In genomic region chr2:84883084-84883483, GRCm38 (mm10) we compare ENCODE assay signal across 9 mouse cellular contexts. TPM values are rescaled to one million over a fixed set of nuclear protein-coding genes. Genes with fewer than 3 reads are reported as not detected.
DNase-seq lines count a peak whose midpoint lies in the region; ATAC-seq lines count a peak whose summit lies in the region.
"Had no signal": no experiment of that assay in that cellular context is flagged by ENCODE, and none has a peak within 500 bp of the region (broad histone marks: within the 10 kb centered on the region; RNA-seq: fewer than 3 reads in every experiment).

No protein-coding gene starts in this region.

- DNase-seq in heart, postnatal 4 days = no peak
- no peak for DNase-seq in embryonic facial prominence, embryonic 11.5 days (ENCODE audit: low spot score)
- DNase-seq in spleen, postnatal 36 days (ENCODE audit: low spot score in 2 of 2) = no peak
- no peak for DNase-seq in left cerebral cortex, postnatal 25 days (ENCODE audit: low spot score in 2 of 2)

- H3K9me3 ChIP-seq in heart, embryonic 12.5 days (replicated peaks) = no peaks in the 10 kb centered on the region
- H3K9me3 ChIP-seq in embryonic facial prominence, embryonic 11.5 days (replicated peaks; ENCODE audit: control insufficient read depth, low read length) = no peaks in the 10 kb centered on the region
- H3K9me3 ChIP-seq in hindbrain, embryonic 15.5 days = no peaks in the 10 kb centered on the region
- no peaks in the 10 kb centered on the region for H3K9me3 ChIP-seq in midbrain, embryonic 13.5 days

- H3K36me3 ChIP-seq in heart, embryonic 12.5 days = no peaks in the 10 kb centered on the region
- H3K36me3 ChIP-seq in embryonic facial prominence, embryonic 11.5 days (replicated peaks; ENCODE audit: control insufficient read depth, insufficient read depth, low read depth, low read length) = no peaks in the 10 kb centered on the region
- H3K36me3 ChIP-seq in hindbrain, embryonic 15.5 days = no peaks in the 10 kb centered on the region
- no peaks in the 10 kb centered on the region for H3K36me3 ChIP-seq in midbrain, embryonic 13.5 days

- peak overlapping the region; percentile 22 for H3K4me3 ChIP-seq in heart, embryonic 12.5 days
- peak overlapping the region; percentile 3; the same call in 1 of the 2 replicates for H3K4me3 ChIP-seq in embryonic facial prominence, embryonic 11.5 days (ENCODE audit: low read depth, low read length)
- H3K4me3 ChIP-seq in hindbrain, embryonic 15.5 days = 0 out of 2 replicates have a peak overlapping the region, but pooled peaks have one; percentile 16
- H3K4me3 ChIP-seq in midbrain, embryonic 13.5 days (replicated peaks) = peak overlapping the region; percentile 27

- peaks cover 35% of the 10 kb centered on the region for H3K4me1 ChIP-seq in heart, embryonic 12.5 days (replicated peaks)
- H3K4me1 ChIP-seq in embryonic facial prominence, embryonic 11.5 days (ENCODE audit: control insufficient read depth, insufficient read depth, low read length) = peaks cover 8% of the 10 kb centered on the region
- H3K4me1 ChIP-seq in hindbrain, embryonic 15.5 days (replicated peaks) = peaks cover 30% of the 10 kb centered on the region
- H3K4me1 ChIP-seq in midbrain, embryonic 13.5 days (replicated peaks) = peaks cover 46% of the 10 kb centered on the region

- no peak overlapping the region for H3K27ac ChIP-seq in heart, embryonic 12.5 days (ENCODE audit: poor library complexity, severe bottlenecking)
- no peak overlapping the region for H3K27ac ChIP-seq in embryonic facial prominence, embryonic 11.5 days (replicated peaks; ENCODE audit: low read depth, low read length)
- H3K27ac ChIP-seq in hindbrain, embryonic 15.5 days (replicated peaks) = no peak overlapping the region
- H3K27ac ChIP-seq in midbrain, embryonic 13.5 days = no peak overlapping the region

- intact Hi-C loops in left cerebral cortex, postnatal 25 days (cut with DNase I) = no loop called here

- H3K27me3 ChIP-seq in heart, embryonic 12.5 days (replicated peaks) = peaks cover 91% of the 10 kb centered on the region
- peaks cover 56% of the 10 kb centered on the region for H3K27me3 ChIP-seq in embryonic facial prominence, embryonic 11.5 days (ENCODE audit: control insufficient read depth, insufficient read depth, low read length)
- H3K27me3 ChIP-seq in hindbrain, embryonic 15.5 days = peaks cover 60% of the 10 kb centered on the region
- H3K27me3 ChIP-seq in midbrain, embryonic 13.5 days = peaks cover 82% of the 10 kb centered on the region

- 0 out of 2 replicates have a peak overlapping the region, but pooled peaks have one; percentile 5 for H3K9ac ChIP-seq in heart, embryonic 12.5 days
- no peak overlapping the region for H3K9ac ChIP-seq in embryonic facial prominence, embryonic 11.5 days (replicated peaks; ENCODE audit: low read length)
- no peak overlapping the region for H3K9ac ChIP-seq in hindbrain, embryonic 15.5 days
- H3K9ac ChIP-seq in midbrain, embryonic 13.5 days (replicated peaks) = peak overlapping the region; percentile 28; the same call in 1 of the 2 replicates

- WGBS in heart, embryonic 12.5 days = 1% methylated on average over 6 of the region's 6 CpGs
- WGBS in embryonic facial prominence, embryonic 11.5 days = under 1% methylated on average over 6 of the region's 6 CpGs
- 3% methylated on average over 6 of the region's 6 CpGs for WGBS in hindbrain, embryonic 15.5 days
- WGBS in midbrain, embryonic 13.5 days = 2% methylated on average over 6 of the region's 6 CpGs

- peak overlapping the region; percentile 58 for H3K4me2 ChIP-seq in heart, embryonic 12.5 days
- H3K4me2 ChIP-seq in embryonic facial prominence, embryonic 11.5 days (ENCODE audit: low read depth, low read length) = peak overlapping the region; percentile 40
- H3K4me2 ChIP-seq in hindbrain, embryonic 15.5 days = peak overlapping the region; percentile 32
- H3K4me2 ChIP-seq in midbrain, embryonic 13.5 days (replicated peaks) = peak overlapping the region; percentile 52

- ATAC-seq in heart, embryonic 12.5 days (ENCODE audit: insufficient number of reproducible peaks, low FRiP score) = no peak
- ATAC-seq in embryonic facial prominence, embryonic 11.5 days (replicated peaks; ENCODE audit: insufficient number of reproducible peaks, low FRiP score, low TSS enrichment, low read depth) = peak; percentile 27; the same call in 1 of the 2 replicates
- ATAC-seq in hindbrain, embryonic 15.5 days (ENCODE audit: low FRiP score, low read depth) = no peak
- ATAC-seq in midbrain, embryonic 13.5 days = no peak
- no peak for ATAC-seq in megakaryocyte progenitor cell, adult 5-6 weeks (replicated peaks; ENCODE audit: poor library complexity)

RNA-seq across cellular contexts. Expression of gene Rtn4rl2, which starts 3.4 kb away (rescaled TPM):
- polyA plus RNA-seq in heart, embryonic 12.5 days (2016; fragmentation: Nextera tagmentation; extraction: Ambion mirVana) = 0.67 and 1.2 TPM in 2 replicates
- 1 to 10 TPM; 3.2 to 4.1 TPM for total RNA-seq in heart, postnatal 4 days (2021)
- 2.4 and 3.2 TPM in 2 replicates for polyA plus RNA-seq in embryonic facial prominence, embryonic 11.5 days (2014; fragmentation: Nextera tagmentation; extraction: Ambion mirVana)
- 5.0 and 6.2 TPM in 2 replicates for polyA plus RNA-seq in hindbrain, embryonic 15.5 days (2015; fragmentation: Nextera tagmentation; extraction: Ambion mirVana)
- 2.2 and 3.6 TPM in 2 replicates for polyA plus RNA-seq in midbrain, embryonic 13.5 days (2015; fragmentation: Nextera tagmentation; extraction: Ambion mirVana)
- total RNA-seq in megakaryocyte progenitor cell, adult 5-6 weeks (2015) = not detected in 2 replicates
- not detected in 2 replicates for total RNA-seq in megakaryocyte progenitor cell, adult 5-6 weeks (2017)
- 100 to 1,000 TPM in 1 of 2 experiments, 10 to 100 TPM in 1; 87.6 to 102 TPM for total RNA-seq in left cerebral cortex, postnatal 25 days (2021)
- total RNA-seq: hematopoietic stem cell, adult 5-6 weeks had no signal

RNA-seq across cellular contexts. Expression of gene Slc43a1, which starts 44.4 kb away (rescaled TPM):
- 21.8 and 23.0 TPM in 2 replicates for polyA plus RNA-seq in heart, embryonic 12.5 days (2016; fragmentation: Nextera tagmentation; extraction: Ambion mirVana)
- total RNA-seq in heart, postnatal 4 days (2021) = 1 to 10 TPM; 2.1 to 2.7 TPM
- polyA plus RNA-seq in embryonic facial prominence, embryonic 11.5 days (2014; fragmentation: Nextera tagmentation; extraction: Ambion mirVana) = 23.1 and 28.0 TPM in 2 replicates
- polyA plus RNA-seq in hindbrain, embryonic 15.5 days (2015; fragmentation: Nextera tagmentation; extraction: Ambion mirVana) = 2.3 and 2.4 TPM in 2 replicates
- polyA plus RNA-seq in midbrain, embryonic 13.5 days (2015; fragmentation: Nextera tagmentation; extraction: Ambion mirVana) = 2.6 and 3.3 TPM in 2 replicates
- 25.7 and 33.4 TPM in 2 replicates for total RNA-seq in megakaryocyte progenitor cell, adult 5-6 weeks (2015)
- 14.2 and 15.0 TPM in 2 replicates for total RNA-seq in megakaryocyte progenitor cell, adult 5-6 weeks (2017)
- under 1 TPM; 0.18 to 0.69 TPM for total RNA-seq in left cerebral cortex, postnatal 25 days (2021)

RNA-seq across cellular contexts. Expression of gene Slc43a3, which starts 53.3 kb away (rescaled TPM):
- 33.6 and 35.0 TPM in 2 replicates for polyA plus RNA-seq in heart, embryonic 12.5 days (2016; fragmentation: Nextera tagmentation; extraction: Ambion mirVana)
- 10 to 100 TPM; 44.1 to 52.6 TPM for total RNA-seq in heart, postnatal 4 days (2021)
- 37.2 and 38.9 TPM in 2 replicates for polyA plus RNA-seq in embryonic facial prominence, embryonic 11.5 days (2014; fragmentation: Nextera tagmentation; extraction: Ambion mirVana)
- 5.2 and 5.3 TPM in 2 replicates for polyA plus RNA-seq in hindbrain, embryonic 15.5 days (2015; fragmentation: Nextera tagmentation; extraction: Ambion mirVana)
- polyA plus RNA-seq in midbrain, embryonic 13.5 days (2015; fragmentation: Nextera tagmentation; extraction: Ambion mirVana) = 4.8 and 5.4 TPM in 2 replicates
- total RNA-seq in megakaryocyte progenitor cell, adult 5-6 weeks (2015) = 111 and 119 TPM in 2 replicates
- total RNA-seq in megakaryocyte progenitor cell, adult 5-6 weeks (2017) = 94.2 and 94.7 TPM in 2 replicates
- under 1 TPM; 0.41 to 0.53 TPM for total RNA-seq in left cerebral cortex, postnatal 25 days (2021)

RNA-seq across cellular contexts. Expression of gene Timm10, which starts 56.3 kb away (rescaled TPM):
- polyA plus RNA-seq in heart, embryonic 12.5 days (2016; fragmentation: Nextera tagmentation; extraction: Ambion mirVana) = 62.2 and 65.6 TPM in 2 replicates
- total RNA-seq in heart, postnatal 4 days (2021) = 100 to 1,000 TPM; 107 to 126 TPM
- 45.9 and 50.0 TPM in 2 replicates for polyA plus RNA-seq in embryonic facial prominence, embryonic 11.5 days (2014; fragmentation: Nextera tagmentation; extraction: Ambion mirVana)
- polyA plus RNA-seq in hindbrain, embryonic 15.5 days (2015; fragmentation: Nextera tagmentation; extraction: Ambion mirVana) = 73.4 and 75.2 TPM in 2 replicates
- polyA plus RNA-seq in midbrain, embryonic 13.5 days (2015; fragmentation: Nextera tagmentation; extraction: Ambion mirVana) = 53.6 and 54.5 TPM in 2 replicates
- total RNA-seq in megakaryocyte progenitor cell, adult 5-6 weeks (2015) = 40.2 and 55.6 TPM in 2 replicates
- total RNA-seq in megakaryocyte progenitor cell, adult 5-6 weeks (2017) = 39.6 and 46.2 TPM in 2 replicates
- 10 to 100 TPM; 48.1 to 59.6 TPM for total RNA-seq in left cerebral cortex, postnatal 25 days (2021)

Comparison
In these comparisons a context has a peak if more than half of its experiments do, and no peak if none do; other contexts are left out.
1. H3K9ac ChIP-seq: peak in heart, embryonic 12.5 days (single experiment) and midbrain, embryonic 13.5 days (single experiment); none in embryonic facial prominence, embryonic 11.5 days (single experiment) and hindbrain, embryonic 15.5 days (single experiment).
2. Peak in every context shown above with its lines, with median percentiles within 50 percentile points of each other: H3K4me2 ChIP-seq and H3K4me3 ChIP-seq.